Mouse (Mus musculus) heart, adult 2 months (tissue): ENCODE data around the gene Acaa1b.

ENCODE experiments used
- CTCF ChIP-seq: fragments of 200-600 bp; IDR thresholded peaks from 2 replicates; pipeline ENCODE4 v1.8.1; 2022; ENCODE audit warnings: antibody characterized with exemption, mild to moderate bottlenecking, moderate library complexity
- EP300 ChIP-seq: fragments of 200-500 bp; IDR thresholded peaks from 2 replicates; pipeline ENCODE4 v1.6.1; 2011; ENCODE audit warnings: low read depth, low read length, control low read depth; ENCODE audit not compliant: insufficient read depth
- POLR2A ChIP-seq: fragments of 200-500 bp; IDR thresholded peaks from 2 replicates; pipeline ENCODE4 v1.6.1; 2011; ENCODE audit warnings: mild to moderate bottlenecking, low read depth, low read length, control low read depth; ENCODE audit not compliant: insufficient read depth

DNA sequence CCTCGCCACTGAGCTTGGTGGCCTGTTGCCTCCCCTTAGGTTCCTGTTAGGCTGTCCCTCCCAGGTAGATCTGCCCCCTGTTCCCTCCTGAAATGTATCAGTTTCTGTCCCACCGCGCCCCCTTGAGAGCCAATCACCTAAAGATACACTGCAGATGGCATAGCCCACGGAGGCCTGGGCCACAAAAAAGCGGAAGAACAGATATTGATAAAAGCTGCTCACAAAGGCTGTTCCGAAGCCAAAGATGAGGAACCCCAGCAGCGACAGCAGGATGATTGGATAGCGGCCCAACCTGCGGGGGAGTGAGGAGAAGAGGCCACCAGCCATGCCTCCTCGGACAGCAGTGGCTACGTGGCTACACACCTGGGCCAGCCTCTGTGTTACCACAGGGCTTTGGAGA, 22.4 kb upstream of the Acaa1b start:
- TF ChIP-seq EP300 (no peak), POLR2A (no peak), CTCF (no peak)
